Mouse (Mus musculus) left cerebral cortex, postnatal 10 days (tissue): ENCODE results near the gene Npas1. TPM values are rescaled to one million over a fixed set of nuclear protein-coding genes. Genes with fewer than 3 reads are reported as not detected.

Experiments used
- DNase-seq, 2 experiments: peaks; one replicate each; pipeline ENCODE4 v3.0.0; 2021 to 2022; ENCODE audit warnings: low spot score in 2 of 2, mixed read lengths in 1 of 2; ENCODE audit errors: extremely low spot score in 1 of 2
- intact Hi-C: fragments of 180-260 bp; cut with DNase I; formaldehyde crosslinking; loops from one replicate; pipeline ENCODE4 v1.15.1; 2025
- total RNA-seq, 2 experiments: library from RNA; stranded (reverse); gene quantifications; 2 replicates each; pipeline ENCODE4 v1.2.3; 2021

The Npas1 gene
- total RNA-seq, 2 experiments from 2014 or later = 14.6 to 15.0 TPM

DNA sequence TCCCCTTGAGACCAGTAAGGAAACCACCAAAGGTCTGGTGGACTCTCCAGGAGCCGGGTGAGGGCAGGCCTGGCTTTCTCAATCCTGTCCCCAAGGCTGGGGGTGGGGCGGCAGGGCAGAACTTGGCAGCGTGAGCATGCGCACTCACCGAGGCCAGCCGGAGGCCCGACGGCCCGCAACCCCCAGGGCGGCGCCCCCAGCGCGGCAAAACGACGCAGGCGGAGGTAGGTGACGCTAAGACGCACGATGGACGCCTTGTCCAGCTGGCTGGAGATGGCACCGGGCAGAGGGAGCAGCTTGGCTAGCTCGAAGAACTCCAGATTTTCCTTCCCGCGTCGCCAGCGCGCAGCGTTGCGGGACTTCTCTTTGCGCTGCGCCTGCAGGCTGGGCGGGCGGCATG, 3.1 kb downstream of the Npas1 start:
- intact Hi-C loops = no loop called here
- peak in 1 of 2 experiments; percentile 58 for DNase-seq

DNA sequence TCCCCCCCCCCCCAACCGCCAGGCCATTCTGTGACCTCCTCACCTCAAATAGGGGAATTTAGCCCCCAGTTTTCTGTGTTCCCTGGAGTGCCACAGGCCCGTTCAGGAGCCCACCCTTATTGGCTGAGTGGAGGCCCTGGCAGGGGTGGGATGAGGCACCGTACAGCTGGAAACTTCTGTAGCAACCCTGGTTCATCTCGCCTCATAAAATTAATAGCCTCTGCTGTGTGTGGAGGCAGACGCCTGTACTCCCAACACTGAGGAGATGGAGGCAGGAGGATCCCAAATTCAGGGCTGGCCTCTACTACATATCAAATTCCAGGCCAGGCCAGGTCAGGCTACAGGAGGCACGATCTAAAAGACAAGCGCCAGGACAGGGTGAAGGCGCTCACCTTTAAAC, 3.7 kb downstream of the Npas1 start:
- DNase-seq = peak in 1 of 2 experiments; percentile 21
- intact Hi-C loops = no loop called here

DNA sequence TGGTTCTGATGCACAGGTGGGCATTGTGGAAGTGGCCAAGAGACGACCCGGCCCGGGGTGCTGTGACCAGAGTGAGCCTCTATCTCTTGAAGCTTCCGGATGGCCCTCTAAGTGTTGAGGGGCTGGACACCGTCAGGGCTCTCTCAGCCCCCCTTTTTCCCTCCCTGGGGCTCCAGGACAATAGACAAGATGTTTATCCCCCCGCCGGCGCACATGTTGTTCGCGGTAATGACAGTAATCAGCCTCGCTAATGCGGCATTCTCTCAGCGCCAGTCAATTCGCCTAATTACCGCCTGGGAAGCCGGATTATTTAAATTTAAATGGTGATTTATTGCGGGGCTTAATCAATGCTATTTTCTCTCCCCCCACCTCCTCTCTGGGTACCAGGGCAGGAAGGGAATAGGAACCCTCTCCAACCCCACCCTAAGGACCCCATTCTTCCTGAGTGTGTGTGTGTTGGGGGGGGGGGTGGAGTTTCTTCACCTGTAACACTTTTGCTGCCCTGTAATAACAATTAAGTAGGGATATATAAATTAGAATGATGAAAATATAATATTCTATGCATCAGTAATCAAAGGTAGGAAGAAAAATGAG, 5.3 kb downstream of the Npas1 start:
- intact Hi-C loops = no loop called here
- peak in 1 of 2 experiments; percentile 16 for DNase-seq

DNA sequence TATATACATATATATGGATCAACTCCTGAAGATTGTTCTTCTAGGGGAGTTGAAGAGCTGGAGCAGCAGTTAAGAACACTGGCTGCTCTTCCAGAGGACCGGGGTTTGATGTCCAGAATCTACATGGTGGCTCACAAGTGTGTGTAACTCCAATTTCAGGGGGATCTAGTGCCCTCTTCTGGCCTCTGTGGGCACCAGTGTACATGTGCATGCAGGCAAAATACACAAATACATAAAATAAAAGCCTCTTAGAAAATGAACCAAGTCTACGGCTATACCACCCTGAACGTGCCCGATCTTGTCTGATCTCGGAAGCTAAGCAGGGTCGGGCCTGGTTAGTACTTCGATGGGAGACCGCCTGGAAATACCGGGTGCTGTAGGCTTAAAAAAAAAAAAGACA, 6.0 kb downstream of the Npas1 start:
- peak in 1 of 2 experiments; percentile 25 for DNase-seq
- intact Hi-C loops = no loop called here

DNA sequence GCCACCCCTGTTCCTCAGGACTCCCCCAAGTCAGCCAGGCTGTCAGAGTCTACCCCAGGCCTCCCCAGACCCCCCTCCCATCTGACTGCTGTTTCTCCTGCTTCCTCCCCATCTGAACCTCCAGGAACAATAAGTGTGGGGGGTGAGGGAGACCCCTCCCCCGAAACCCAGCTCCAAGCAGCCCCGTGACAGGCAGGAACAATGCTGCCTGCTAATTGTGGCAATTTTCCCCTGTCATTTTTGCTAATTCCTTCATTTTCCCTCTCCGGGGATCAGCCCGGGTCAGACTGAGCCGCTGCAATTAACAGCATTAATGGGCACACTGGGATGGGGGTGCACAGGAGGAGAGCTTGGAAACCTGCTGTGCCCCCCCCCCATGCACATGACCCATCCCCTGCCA, 9.4 kb downstream of the Npas1 start:
- DNase-seq = no peak
- intact Hi-C loops = loop anchor here (10.0 kb wide), 1 partner anchor 173 kb away; no protein-coding TSS in a partner anchor

DNA sequence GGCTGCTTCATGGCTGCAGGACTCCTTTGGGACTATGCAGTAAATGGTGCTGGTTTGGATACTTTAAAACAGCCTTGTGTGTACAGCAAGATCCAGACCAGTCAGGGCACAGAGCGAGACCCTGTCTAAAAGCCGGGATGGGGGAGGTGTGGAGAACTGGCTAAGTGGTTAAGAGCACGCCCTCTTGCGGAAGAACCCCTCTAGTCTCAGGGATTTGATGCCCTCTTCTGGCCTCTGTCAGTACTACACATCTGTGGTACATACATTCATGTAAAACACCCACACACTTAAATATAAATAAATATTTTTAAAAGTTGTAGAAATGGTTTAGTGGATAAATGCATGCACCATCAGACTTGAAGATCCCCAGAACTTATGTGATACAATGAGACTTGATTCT, 11.0 kb downstream of the Npas1 start:
- intact Hi-C loops = loop anchor here (10.0 kb wide), 1 partner anchor 172 kb away; no protein-coding TSS in a partner anchor
- no peak for DNase-seq

DNA sequence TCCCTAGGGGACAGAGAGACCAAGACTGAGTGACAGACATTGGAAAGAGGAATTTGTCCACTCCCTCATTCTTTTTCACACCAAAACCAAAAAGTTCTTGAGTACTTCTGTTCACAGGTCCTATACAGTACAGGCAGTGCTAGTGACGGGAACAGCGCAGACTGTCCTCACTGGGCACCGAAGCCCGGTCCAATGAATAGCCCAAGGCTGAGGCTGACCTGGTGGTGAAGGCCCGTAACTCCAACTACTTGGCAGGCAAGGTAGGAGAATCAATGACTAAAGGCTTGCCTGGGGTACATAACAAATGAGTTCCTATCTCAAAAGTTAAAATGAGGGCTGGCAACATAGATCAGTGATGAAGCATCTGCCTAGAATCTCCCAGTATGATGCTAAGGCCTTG, 12.0 kb downstream of the Npas1 start:
- no peak for DNase-seq
- intact Hi-C loops = loop anchor here (2.0 to 10.0 kb wide), 2 partner anchors 153 to 171 kb away; no protein-coding TSS in a partner anchor

DNA sequence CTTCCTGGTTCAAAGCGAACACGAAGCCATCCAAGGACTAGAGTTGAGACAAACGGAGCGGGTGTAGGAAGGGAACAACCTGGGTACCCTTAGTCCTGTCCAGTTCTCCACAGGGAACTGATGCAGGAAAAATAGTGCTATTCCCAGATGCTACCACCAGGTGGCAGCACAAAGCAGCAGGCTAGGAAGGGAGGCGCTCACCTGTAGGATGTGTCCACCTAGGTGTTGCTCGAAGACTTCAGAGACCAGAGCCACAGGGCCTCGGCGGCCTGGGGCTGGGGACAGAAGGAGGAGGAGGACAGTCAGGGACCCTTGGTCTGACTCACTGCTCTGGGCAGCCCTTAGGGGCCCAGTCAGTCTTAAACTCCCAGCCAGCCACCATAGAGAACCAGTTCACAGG, 12.4 kb downstream of the Npas1 start:
- DNase-seq = peak in 1 of 2 experiments; percentile 62
- intact Hi-C loops = loop anchor here (2.0 to 10.0 kb wide), 2 partner anchors 154 to 170 kb away; no protein-coding TSS in a partner anchor

DNA sequence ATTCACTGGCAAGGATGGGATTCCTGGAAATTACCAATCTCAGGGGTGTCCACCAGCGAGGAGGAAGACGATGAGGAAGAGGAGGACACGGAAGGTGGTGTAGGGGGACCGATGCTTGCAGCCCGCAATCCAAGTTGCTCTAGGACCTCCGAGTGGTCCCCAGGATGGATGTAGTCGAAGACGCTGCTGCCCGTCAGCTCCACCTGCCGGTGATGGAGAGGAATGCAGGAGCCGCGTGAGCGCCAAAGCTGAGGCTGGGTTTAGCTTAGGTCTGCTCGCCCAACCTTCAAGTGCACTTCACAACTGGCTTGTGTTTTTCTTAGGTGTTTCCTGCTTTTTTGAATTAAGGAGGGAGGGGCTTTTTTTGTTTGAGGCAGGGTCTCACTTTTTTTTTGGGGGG, 14.3 kb downstream of the Npas1 start:
- peak; percentile 71 to 85 for DNase-seq
- intact Hi-C loops = loop anchor here (2.0 to 10.0 kb wide), 2 partner anchors 66 to 168 kb away; no protein-coding TSS in a partner anchor

DNA sequence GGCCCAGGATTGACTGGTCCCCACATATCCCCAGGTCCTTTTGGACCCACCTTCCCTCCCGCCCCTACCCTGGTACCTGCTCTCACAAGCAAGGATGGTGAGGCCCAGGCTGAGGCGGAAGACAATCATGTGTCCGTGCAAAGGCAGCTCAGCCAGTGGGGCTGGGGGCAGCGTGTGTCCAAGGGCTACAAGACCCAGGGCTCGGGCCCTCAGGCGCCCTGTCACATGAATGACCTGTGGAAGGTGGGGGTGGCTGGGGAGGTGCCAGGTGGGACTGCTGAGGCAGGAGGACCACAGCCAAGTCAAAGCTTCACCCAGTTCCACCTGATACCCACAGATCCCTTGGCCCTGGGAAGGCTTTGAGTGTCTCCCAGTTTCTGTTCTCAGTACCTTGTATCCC, 15.8 kb downstream of the Npas1 start:
- intact Hi-C loops = loop anchor here (2.0 to 10.0 kb wide), 2 partner anchors 65 to 167 kb away; no protein-coding TSS in a partner anchor
- DNase-seq = peak in 1 of 2 experiments; percentile 46

DNA sequence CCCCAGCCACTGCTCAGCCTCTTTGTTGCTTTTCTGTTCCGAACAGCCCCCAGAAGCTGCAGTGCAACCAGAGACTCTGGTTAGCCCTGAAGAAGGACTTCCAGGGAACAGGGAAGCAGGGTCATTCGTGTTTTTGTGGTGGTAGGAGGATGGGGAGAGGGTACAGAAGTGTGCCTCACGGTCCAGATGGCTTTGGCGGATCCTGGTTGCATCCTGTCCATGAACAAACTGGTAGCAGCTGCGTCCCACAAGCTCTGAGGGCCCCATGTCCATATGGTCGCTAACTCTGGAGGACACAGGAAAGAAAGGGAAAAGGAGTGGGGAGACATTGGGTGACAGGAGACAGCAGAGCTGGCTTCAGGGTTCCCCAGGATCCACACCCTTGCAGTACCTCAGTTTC, 16.4 kb downstream of the Npas1 start:
- no peak for DNase-seq
- intact Hi-C loops = loop anchor here (10.0 kb wide), 1 partner anchor 166 kb away; no protein-coding TSS in a partner anchor

DNA sequence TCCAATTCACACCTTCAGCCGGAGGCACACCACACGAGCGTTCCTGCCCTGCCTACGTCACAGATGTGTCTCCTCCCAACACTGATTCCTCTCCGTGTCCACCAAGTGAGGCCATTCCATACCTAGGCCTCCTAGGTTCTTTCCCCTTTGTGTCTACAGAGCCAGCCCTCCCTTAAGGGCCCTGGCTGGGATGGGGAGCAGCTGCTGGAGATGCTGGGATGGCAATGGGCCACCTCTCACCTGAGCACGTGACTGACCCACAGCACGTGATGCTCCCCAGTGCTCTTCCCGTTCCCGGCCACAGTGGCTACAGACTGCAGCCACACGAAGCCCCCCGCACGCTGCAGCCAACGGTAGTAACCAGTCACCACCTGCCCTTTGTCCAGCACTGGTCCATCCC, 17.0 kb downstream of the Npas1 start:
- peak in 1 of 2 experiments; percentile 24 for DNase-seq
- intact Hi-C loops = loop anchor here (10.0 kb wide), 1 partner anchor 166 kb away; no protein-coding TSS in a partner anchor

DNA sequence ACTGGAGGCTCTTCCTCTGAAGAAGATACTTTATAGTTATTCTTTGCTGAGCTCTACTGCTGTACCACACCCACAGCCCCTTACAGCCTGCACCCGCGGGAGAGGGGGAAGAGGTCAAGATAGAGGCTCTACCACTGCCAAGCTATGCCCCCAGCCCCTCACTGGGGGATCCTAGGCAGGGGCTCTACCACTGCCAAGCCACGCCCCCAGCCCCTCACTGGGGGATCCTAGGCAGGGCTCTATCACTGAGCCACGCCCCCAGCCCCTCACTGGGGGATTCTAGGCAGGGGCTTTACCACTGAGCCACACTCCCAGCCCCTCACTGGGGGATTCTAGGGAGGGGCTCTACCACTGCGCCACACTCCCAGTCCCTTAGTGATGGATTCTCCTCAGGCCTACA, 21.2 kb downstream of the Npas1 start:
- DNase-seq = no peak
- intact Hi-C loops = no loop called here

DNA sequence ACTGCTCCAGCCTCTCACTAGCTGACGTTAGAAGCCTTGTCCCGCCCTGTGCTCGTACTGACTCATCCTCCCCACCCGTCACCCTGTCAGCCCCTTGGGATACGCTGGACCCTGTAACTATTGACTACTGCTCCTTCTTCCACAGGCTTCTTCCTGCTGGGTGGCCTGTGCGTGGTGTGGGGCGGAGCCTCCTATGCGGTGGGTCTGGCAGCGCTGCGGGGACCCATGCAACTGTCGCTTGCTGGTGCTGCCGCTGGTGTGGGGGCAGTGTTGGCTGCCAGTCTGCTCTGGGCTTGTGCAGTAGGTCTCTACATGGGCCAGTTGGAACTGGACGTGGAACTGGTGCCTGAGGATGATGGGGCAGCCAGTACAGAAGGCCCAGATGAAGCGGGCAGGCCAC, 22.5 kb downstream of the Npas1 start:
- peak in 1 of 2 experiments; percentile 38 for DNase-seq
- intact Hi-C loops = no loop called here

DNA sequence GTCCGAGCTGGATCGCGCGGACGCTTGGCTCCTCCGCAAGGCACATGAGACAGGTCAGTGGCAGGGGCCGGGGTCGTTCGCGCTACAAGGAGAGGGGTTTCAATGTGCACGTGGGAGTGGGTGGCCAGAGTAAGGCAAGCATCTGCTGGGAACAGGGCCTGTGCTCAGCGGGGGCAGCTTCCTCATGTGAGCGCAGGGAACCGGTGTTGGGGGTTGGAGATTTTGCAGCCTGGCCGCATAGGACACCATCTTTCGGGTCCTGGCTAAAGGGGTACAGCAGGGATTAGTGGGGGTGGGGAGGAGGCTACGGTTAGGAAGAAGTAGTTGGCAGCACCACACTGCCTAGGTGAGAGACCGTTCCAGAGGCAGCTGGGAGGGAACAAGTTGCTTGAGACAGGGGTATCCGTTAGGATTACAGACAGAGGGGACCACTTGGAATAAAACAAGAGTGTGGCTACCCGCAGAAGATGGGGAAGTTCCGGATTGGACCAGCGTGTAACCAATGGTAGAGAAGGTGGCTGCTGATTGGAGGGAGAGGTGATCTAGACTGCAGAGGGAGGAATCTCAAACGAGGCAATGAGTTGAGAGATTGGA, 24.3 kb downstream of the Npas1 start:
- intact Hi-C loops = no loop called here

DNA sequence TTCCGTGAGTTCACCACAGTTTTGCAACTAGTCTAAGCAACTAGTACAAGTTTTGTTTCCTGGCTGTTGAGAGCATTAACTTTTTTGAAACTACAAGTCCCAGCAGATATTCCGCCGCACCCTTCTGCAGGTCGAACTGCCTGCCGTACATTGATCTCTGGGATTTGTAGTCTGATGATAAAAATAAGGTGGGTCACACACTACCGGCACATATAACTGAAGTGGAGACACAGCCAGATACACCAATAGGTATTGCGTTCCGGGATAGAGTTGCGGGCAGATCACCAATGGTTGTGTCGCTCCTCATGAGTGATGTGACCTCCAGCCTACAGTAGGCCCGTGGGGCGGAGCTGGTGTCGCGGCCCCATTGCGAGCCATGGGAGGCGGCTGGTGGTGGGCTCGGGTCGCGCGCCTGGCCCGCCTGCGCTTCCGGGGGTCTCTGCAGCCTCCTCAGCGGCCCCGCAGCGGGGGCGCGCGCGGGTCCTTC, 24.9 kb downstream of the Npas1 start, which contains the start of gene Tmem160:
Tmem160 (plus strand) TSS at position 193 of the 487 bp plus-strand sequence.
- intact Hi-C loops = no loop called here
- peak; percentile 92 to 94 for DNase-seq

More for the DNA sequence above, 24.3 kb downstream of the Npas1 start:
- peak; percentile 54 to 59 for DNase-seq

DNA sequence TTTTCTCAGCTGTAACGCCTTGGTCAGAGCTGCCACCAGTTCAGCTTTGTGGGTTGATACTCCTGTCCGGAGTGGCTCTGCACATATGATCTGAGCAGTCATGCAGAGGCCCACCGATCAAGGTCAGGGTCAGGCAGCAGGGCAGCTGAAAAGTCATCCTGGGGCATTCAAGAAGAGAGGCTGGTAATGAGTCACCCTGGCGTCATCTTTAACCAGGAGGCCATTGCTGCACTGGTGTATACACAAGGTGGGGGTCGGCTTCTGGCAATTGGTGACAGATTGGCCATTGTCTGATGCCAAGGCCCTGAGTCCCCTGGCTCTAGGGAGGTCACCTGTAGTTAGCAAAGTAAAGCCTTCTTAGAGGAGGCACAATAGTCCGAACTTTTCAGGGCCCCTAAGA, 25.9 kb downstream of the Npas1 start:
- intact Hi-C loops = no loop called here
- DNase-seq = no peak

DNA sequence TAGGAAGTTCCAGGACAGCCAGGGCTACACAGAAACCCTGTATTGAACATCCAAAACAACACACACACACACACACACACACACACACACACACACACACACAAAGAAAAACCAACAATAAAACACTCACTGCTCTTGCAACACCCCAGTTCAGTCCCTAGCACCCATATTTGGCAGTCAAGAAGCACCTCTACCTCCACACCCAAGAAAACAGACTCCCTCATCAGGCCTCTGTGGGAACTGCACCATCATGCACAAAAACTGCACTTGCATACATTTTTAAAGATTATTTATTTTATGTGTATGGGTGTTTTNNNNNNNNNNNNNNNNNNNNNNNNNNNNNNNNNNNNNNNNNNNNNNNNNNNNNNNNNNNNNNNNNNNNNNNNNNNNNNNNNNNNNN, 36.3 kb downstream of the Npas1 start:
- no peak for DNase-seq
- intact Hi-C loops = no loop called here

DNA sequence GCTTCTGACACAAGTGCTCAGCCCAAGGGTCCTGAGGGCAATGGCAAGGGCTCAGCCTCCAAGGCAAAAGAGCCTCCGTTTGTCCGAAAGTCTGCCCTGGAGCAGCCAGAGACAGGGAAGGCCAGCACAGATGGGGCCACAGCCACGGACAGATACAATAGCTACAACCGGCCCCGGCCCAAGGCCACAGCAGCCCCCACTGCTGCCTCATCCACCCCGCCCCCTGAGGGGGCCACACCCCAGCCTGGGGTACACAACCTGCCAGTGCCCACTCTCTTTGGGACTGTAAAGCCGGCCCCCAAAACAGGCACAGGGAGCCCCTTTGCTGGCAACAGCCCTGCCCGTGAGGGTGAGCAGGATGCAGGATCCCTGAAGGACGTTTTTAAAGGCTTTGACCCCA, 42.4 kb downstream of the Npas1 start:
- intact Hi-C loops = no loop called here
- DNase-seq = no peak
